Mouse (Mus musculus) cerebral cortex, adult 2 months (tissue): Measurements from ENCODE around the gene C2cd2.

Experiments
- WGBS: fragments of 180-500 bp; shearing (Covaris S2); methylation state at CpG from one replicate; pipeline ENCODE4 v1.1.7; 2018; 5-methylcytosine and 5-hydroxymethylcytosine counted together

The C2cd2 gene

DNA sequence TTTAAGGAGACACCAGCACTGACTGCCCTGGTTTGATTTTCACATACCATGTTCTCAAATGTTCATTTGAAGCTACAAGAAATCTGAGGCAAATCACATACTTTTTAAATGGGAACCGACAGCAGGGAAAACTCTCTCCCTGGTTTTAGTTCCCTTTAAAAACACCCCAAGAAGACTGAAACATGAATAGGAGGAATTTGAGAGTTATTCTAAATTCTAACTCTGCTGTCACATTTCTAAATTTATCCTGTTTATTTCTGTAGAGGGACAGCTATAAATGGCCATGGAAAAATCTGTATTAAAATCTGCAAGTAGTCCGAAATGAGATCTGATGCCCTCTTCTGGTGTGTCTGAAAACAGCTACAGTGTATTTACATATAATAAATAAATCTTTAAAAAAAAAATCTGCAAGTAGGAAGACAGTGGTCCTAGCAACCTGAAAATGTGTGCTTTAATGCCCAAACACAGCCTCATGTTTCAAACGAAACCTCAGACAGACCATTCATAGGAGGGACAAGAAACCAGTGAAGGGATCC is 98.4 kb downstream of the C2cd2 start:
- 42% methylated on average over 3 of the region's 3 CpGs for WGBS

DNA sequence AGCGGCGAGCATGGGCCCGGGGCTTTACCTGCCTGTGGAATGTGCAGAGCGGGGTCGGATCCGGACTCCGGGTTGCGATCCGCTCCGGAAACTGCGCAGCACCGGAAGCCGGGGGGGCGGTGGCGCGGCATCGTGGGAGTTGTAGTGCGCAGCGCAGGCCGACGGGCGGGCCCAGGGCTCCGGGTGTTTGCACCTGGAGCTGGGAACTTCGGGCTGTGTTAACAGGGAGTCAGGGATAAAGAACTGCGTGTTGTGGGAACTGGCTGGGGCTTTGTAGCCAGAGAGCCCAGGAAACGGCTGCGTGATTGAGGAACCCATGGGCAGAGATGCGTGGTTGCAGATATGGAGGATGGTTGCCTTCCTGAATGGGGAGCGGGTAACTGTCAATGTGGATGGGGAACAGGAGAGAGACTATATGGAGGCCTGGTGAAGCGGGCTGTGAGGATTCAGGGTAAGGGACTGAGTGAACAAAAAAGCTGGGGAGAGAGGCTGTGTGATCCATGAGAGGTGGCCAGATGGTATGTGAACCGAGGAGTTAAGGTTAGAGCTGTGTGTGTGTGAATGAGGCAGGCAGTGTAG is 110.6 kb downstream of the C2cd2 start, which contains the start of gene Prdm15:
Gene Prdm15 (minus strand): TSS at position 110 of the 579 bp plus-strand sequence.
- under 1% methylated on average over 31 of the region's 31 CpGs for WGBS

DNA sequence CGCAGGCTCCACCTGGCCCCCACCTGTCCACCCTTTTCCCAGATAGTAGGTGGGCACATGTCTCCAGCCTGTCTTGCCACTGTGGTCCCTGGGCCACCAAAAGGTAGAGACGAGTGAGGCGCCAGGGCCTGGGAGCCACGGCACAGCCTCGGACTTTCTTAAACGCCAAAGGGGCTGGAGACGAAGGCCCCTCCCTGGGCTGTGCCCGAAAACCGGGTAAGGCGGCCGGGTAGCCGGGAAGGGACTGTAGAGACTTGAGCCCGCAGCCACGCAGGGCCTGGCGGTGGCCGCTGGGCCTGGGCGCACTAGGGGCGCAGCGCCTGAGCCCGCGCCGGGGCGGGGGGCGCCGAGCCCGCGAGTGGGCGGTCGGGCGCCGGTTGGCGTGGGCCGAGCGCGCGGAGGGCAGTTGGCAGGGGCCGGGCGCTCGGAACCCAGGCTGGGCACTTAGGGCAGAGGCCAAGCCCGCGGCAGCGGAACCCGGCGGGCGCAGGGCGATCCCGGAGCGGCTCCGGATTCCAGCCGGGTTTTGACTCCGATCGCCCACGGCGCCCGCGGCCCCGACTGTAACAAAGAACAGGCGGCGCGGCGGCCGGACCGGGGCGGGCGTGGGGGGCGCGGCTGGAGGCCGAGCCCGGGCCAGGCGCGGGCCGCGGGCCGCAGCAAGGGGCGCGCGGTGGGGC is 111.2 kb downstream of the C2cd2 start:
- WGBS: under 1% methylated on average over 76 of the region's 77 CpGs

- under 1% methylated on average over 11 of the region's 11 CpGs for WGBS
Measured at GRCm38 (mm10) chr16:97850667-97851060, 111.7 kb downstream of the C2cd2 start.

- WGBS: 77% methylated on average over 6 of the region's 6 CpGs
Measured at GRCm38 (mm10) chr16:97848832-97849231, 113.6 kb downstream of the C2cd2 start.

DNA sequence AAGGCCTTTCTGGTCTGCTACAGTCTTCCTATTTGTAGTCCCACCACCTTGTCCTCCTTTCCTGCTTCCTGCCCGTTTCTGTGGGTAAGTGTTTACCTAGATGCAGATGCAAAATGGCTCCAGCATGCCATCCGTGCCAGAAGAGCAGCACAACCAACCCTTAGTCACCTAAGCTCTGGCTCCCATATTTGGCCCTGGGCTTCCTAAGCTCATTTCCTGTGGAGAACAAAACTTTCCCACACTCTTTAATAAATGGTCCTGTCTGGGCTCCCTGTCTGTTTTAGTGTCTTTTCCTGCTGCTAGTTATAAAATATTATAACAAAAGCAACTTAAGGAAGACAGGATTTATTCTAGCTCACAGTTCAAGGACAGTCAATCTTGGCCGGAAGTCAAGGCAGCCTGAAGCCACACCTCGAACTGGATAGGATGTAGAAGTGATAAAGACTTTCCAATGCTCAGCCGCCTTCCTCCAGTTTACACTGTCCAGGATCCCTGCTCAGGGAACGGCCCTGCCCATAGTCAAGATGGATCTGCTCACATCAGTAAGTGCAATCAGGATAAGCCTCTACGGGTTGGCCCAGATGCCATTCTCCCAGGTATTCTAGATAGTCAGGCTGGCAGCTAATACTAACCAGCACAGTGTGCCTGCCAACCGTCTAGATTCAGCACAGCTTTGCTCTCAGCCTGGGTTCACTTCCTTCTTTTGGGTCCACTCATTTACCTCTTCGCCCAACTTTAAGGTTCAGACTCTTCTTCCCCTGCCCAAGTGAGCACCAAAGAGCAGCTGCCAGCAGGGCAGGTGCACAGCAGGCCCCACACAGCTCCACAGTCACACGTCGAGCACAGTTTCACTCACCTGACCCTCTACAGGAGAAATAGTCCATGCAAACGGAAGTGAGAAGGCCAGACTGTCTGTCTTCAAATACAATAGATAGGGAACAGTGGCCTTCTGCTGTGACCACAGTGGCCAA is 117.1 kb downstream of the C2cd2 start:
- 79% methylated on average over 12 of the region's 12 CpGs for WGBS

DNA sequence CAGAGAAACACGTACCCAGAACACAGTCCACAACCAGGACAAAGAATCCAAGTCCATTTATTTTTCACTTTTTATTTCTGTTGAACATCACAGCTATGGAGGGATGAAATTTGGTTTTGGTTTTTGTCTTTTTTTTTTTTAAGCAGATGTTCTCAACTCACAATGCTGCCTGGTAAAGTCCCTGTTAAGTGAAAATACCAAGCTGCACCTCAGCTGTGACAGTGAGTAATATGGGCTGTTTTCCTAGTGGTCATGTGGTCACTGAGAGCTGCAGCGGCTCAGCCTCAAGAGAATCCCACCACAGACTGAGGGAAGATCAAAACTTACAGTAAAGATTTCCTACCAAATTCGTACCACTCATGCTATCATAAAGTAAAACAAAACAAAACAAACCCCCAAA is 130.2 kb downstream of the C2cd2 start:
- 95% methylated on average over 3 of the region's 3 CpGs for WGBS

- 97% methylated on average over 1 of the region's 1 CpGs for WGBS
Measured at GRCm38 (mm10) chr16:97828207-97828606, 134.2 kb downstream of the C2cd2 start.

DNA sequence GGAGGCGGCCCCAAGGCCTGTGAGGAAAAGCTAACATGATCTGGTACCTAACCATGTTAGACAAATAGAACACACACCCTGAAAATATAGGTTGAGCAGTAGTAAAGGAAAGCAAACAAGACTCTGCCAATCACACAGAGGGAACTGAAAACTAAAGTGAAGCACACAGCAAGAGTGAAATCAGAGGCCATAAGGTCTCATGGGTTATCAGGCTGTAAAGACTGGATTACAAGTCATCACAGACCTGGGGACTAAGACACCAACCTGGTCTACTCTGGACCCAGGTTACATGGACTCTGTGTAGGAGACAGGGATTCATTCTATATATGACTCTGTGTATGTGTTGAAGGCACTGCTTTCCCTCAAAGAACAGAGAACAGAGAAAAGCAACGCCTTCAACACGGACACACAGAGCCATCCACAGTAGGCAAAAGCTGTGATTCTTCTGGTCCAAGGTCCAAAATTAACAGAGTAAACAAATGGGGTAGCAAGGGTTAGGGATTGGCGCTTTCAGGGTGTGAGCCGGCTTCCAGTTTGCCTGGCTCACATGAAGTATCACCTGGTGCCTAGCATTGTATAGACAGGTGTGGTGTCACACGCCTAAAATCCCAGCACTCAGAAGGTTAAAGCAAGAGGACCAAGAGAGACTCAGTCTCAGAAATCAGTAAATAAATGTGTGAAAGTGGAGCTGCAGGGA is 138.9 kb downstream of the C2cd2 start:
- 93% methylated on average over 6 of the region's 6 CpGs for WGBS

GRCm38 (mm10) chr16:97819532-97819931 is 142.9 kb downstream of the C2cd2 start:
- 74% methylated on average over 4 of the region's 4 CpGs for WGBS

DNA sequence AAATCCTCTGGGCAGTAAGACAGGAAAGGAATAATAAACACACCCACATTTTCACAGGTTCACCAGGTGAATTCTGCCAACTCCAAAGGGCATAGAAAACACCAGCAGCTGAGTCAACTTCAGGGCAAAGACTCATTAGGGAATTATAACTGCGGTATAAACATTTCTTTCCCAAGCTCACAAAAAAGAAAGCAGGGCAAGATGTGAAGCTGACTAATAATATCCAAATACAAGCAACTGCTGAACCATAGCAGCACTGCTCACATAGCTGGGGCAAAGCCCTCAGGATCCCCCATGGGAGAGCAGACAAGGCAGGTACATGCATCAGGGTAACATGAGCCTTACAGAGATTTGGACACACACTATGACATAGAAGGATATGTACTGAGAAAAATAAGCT is 145.0 kb downstream of the C2cd2 start:
- 79% methylated on average over 1 of the region's 1 CpGs for WGBS

DNA sequence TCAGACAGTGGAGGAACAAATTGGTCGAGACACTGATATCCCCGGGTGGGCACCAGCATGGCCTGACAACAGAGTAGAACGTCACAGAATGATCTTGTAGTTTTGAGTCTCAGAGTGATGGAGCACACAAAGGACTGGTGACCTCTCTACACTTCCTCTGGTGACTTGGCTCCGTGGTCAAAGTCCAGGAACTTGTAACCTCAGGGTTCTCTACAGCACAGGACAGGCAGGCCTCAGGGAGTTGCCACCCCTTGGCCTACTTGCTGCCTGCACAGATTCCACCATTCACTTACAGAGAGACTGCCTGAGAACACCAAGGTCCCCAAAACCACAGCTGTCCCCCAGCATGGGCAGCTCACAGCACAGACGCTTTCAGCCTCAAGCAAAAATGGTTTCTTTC is 147.1 kb downstream of the C2cd2 start:
- 87% methylated on average over 5 of the region's 5 CpGs for WGBS

GRCm38 (mm10) chr16:97814060-97814459 is 148.3 kb downstream of the C2cd2 start:
- WGBS: 85% methylated on average over 2 of the region's 2 CpGs

DNA sequence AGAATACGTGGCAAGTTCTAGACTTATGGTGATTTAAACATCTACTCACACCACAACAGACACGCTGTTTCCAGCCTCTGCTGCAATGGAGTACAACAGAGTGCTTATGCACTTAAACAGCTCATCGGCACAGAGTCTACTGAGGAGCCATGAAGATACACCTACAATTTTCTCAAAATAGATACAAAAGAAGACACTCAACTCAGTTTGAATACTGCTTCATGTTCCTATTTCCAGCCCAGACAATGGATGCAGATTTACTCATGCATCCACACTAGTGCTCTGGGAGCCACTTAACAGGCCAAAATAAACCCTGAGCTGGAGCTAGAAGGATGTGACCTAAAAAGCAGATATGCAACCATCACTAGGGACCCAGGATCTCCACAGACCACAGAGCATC is 153.5 kb downstream of the C2cd2 start:
- WGBS: 54% methylated on average over 3 of the region's 3 CpGs

DNA sequence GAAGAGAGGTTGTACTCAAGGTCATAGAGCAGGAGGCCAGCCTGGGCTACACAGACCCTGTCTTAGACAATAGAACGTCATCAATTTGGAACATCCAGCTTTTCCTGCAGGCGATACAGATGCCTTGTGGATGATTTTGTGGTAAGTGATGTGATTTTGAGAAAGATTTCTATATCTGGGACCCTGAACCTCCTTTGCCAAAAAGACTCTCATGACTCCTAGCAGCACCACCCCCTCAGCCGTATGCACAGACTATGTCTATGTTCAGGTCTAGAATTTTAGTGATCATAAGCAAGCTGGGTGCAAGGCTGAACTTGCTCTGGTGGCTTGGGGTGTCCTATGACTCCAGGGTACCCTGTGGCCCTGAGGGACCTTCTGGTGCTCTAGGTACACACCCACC is 156.8 kb downstream of the C2cd2 start:
- WGBS: 55% methylated on average over 3 of the region's 3 CpGs
